Mouse (Mus musculus) CH12.LX (cell line): ENCODE measurements around the gene Tex12. TPM values are rescaled to one million over a fixed set of nuclear protein-coding genes. Genes with fewer than 3 reads are reported as not detected.

Experiments
- DNase-seq: peaks from one replicate; pipeline ENCODE4 v3.0.0-alpha.2; 2013; ENCODE audit errors: extremely low read depth
- H3K27ac ChIP-seq: 2 replicates; pipeline ENCODE4 v1.5.1; 2012; ENCODE audit warnings: low read depth, mild to moderate bottlenecking, control low read depth, moderate library complexity; ENCODE audit not compliant: insufficient read depth
- H3K27me3 ChIP-seq: replicated peaks from 2 replicates; pipeline ENCODE3; 2012; ENCODE audit warnings: inconsistent platforms
- H3K36me3 ChIP-seq, 2 experiments: replicated peaks in 1 of 2; 2 replicates each; pipeline versions ENCODE3 to v1.6.1; 2012; ENCODE audit warnings: inconsistent platforms in 1 of 2, low read length in 1 of 2, mild to moderate bottlenecking in 1 of 2, mixed read lengths in 1 of 2, moderate library complexity in 1 of 2; ENCODE audit not compliant: control insufficient read depth in 1 of 2, insufficient read depth in 1 of 2
- H3K4me1 ChIP-seq, 2 experiments: 2 replicates each; pipeline ENCODE4 v1.6.1; 2012; ENCODE audit warnings: inconsistent platforms in 1 of 2, moderate library complexity in 1 of 2; ENCODE audit not compliant: insufficient read depth in 2 of 2, control insufficient read depth in 1 of 2
- H3K4me2 ChIP-seq: 2 replicates; pipeline ENCODE4 v1.6.1; 2012; ENCODE audit warnings: low read depth, mild to moderate bottlenecking, control low read depth; ENCODE audit not compliant: poor library complexity, insufficient read depth, severe bottlenecking
- H3K4me3 ChIP-seq, 3 experiments: fragments of 150-350 bp in 1 of 3; sonication (generic) in 1 of 3; replicated peaks in 1 of 3; 2 replicates each; pipeline versions ENCODE3 to v1.5.1; 2011 to 2012; ENCODE audit warnings: low read depth in 2 of 3, low read length in 2 of 3, mild to moderate bottlenecking in 2 of 3, moderate library complexity in 2 of 3, control low read depth in 1 of 3, improper control_type of control experiment in 1 of 3, inconsistent platforms in 1 of 3, mixed read lengths in 1 of 3; ENCODE audit not compliant: poor library complexity in 1 of 3
- H3K79me2 ChIP-seq: replicated peaks from 2 replicates; pipeline ENCODE4 v1.6.1; 2012; ENCODE audit warnings: mild to moderate bottlenecking, moderate library complexity; ENCODE audit not compliant: control insufficient read depth, poor library complexity, insufficient read depth, severe bottlenecking; ENCODE audit errors: extremely low read depth
- H3K9ac ChIP-seq: 2 replicates; pipeline ENCODE4 v1.6.1; 2012; ENCODE audit warnings: low read depth, mild to moderate bottlenecking, control low read depth, moderate library complexity; ENCODE audit not compliant: insufficient read depth
- H3K9me3 ChIP-seq: replicated peaks from 2 replicates; pipeline ENCODE3; 2012; ENCODE audit warnings: low read length, inconsistent platforms, mixed read lengths
- CHD1 ChIP-seq: IDR thresholded peaks from 2 replicates; pipeline ENCODE4 v1.6.1; 2012; ENCODE audit warnings: low read depth, low read length, improper control_type of control experiment, inconsistent platforms
- CHD2 ChIP-seq: IDR thresholded peaks from 2 replicates; pipeline ENCODE4 v1.6.1; 2011; ENCODE audit warnings: low read length, improper control_type of control experiment
- E2F4 ChIP-seq: IDR thresholded peaks from 2 replicates; pipeline ENCODE4 v1.6.1; 2011; ENCODE audit warnings: low read depth, low read length, improper control_type of control experiment; ENCODE audit not compliant: insufficient replicate concordance
- ELF1 ChIP-seq: IDR thresholded peaks from 2 replicates; pipeline ENCODE4 v1.6.1; 2014; ENCODE audit warnings: low read depth, mild to moderate bottlenecking, inconsistent platforms, low read length, improper control_type of control experiment
- EP300 ChIP-seq: IDR thresholded peaks from 2 replicates; pipeline ENCODE4 v1.6.1; 2011; ENCODE audit warnings: low read length, improper control_type of control experiment
- GABPA ChIP-seq: IDR thresholded peaks from 2 replicates; pipeline ENCODE4 v1.6.1; 2012; ENCODE audit warnings: low read depth, low read length, improper control_type of control experiment, inconsistent platforms; ENCODE audit not compliant: insufficient replicate concordance
- HCFC1 ChIP-seq: IDR thresholded peaks from 2 replicates; pipeline ENCODE4 v1.6.1; 2012; ENCODE audit warnings: low read depth, mild to moderate bottlenecking, inconsistent platforms, low read length, improper control_type of control experiment
- JUN ChIP-seq: IDR thresholded peaks from 2 replicates; pipeline ENCODE4 v1.6.1; 2011; ENCODE audit warnings: low read depth, mild to moderate bottlenecking, low read length, improper control_type of control experiment, moderate library complexity; ENCODE audit not compliant: insufficient read depth
- JUND ChIP-seq: conservative IDR thresholded peaks from 2 replicates; pipeline ENCODE4 v1.6.1; 2011; ENCODE audit warnings: low read depth, low read length, improper control_type of control experiment
- MEF2A ChIP-seq: IDR thresholded peaks from 2 replicates; pipeline ENCODE4 v1.6.1; 2014; ENCODE audit warnings: low read depth, mild to moderate bottlenecking, inconsistent platforms, low read length, improper control_type of control experiment, borderline replicate concordance
- MXI1 ChIP-seq: IDR thresholded peaks from 2 replicates; pipeline ENCODE4 v1.6.1; 2011; ENCODE audit warnings: mild to moderate bottlenecking, low read depth, low read length, improper control_type of control experiment
- MYC ChIP-seq: IDR thresholded peaks from 2 replicates; pipeline ENCODE4 v1.6.1; 2011; ENCODE audit warnings: low read depth, mild to moderate bottlenecking, improper control_type of control experiment, low read length
- NELFE ChIP-seq: IDR thresholded peaks from 2 replicates; pipeline ENCODE4 v1.6.1; 2011; ENCODE audit warnings: low read depth, low read length, improper control_type of control experiment
- NRF1 ChIP-seq: IDR thresholded peaks from 2 replicates; pipeline ENCODE4 v1.6.1; 2014; ENCODE audit warnings: low read depth, mild to moderate bottlenecking, inconsistent platforms, low read length, improper control_type of control experiment, moderate library complexity
- PAX5 ChIP-seq: IDR thresholded peaks from 2 replicates; pipeline ENCODE4 v1.6.1; 2012; ENCODE audit warnings: low read length, inconsistent platforms, mixed read lengths
- POLR2A ChIP-seq: IDR thresholded peaks from 2 replicates; pipeline ENCODE4 v1.6.1; 2011; ENCODE audit warnings: low read depth, mild to moderate bottlenecking, improper control_type of control experiment, low read length
- RAD21 ChIP-seq: IDR thresholded peaks from 2 replicates; pipeline ENCODE4 v1.6.1; 2011; ENCODE audit warnings: low read depth, mild to moderate bottlenecking, low read length, improper control_type of control experiment, moderate library complexity
- RCOR1 ChIP-seq: conservative IDR thresholded peaks from 2 replicates; pipeline ENCODE4 v1.6.1; 2012; ENCODE audit warnings: low read depth, mild to moderate bottlenecking, inconsistent platforms, low read length, improper control_type of control experiment
- SIN3A ChIP-seq: IDR thresholded peaks from 2 replicates; pipeline ENCODE4 v1.6.1; 2012; ENCODE audit warnings: low read length, improper control_type of control experiment, inconsistent platforms
- SMC3 ChIP-seq: IDR thresholded peaks from 2 replicates; pipeline ENCODE4 v1.6.1; 2011; ENCODE audit warnings: low read depth, low read length, improper control_type of control experiment
- TCF12 ChIP-seq: IDR thresholded peaks from 2 replicates; pipeline ENCODE4 v1.6.1; 2014; ENCODE audit warnings: low read depth, mild to moderate bottlenecking, inconsistent platforms, low read length, improper control_type of control experiment
- USF1 ChIP-seq: IDR thresholded peaks from 2 replicates; pipeline ENCODE4 v1.6.1; 2014; ENCODE audit warnings: low read depth, mild to moderate bottlenecking, inconsistent platforms, low read length, improper control_type of control experiment
- ZC3H11A ChIP-seq: IDR thresholded peaks from 2 replicates; pipeline ENCODE4 v1.6.1; 2012; ENCODE audit warnings: low read depth, mild to moderate bottlenecking, inconsistent platforms, low read length, improper control_type of control experiment
- ZKSCAN1 ChIP-seq: IDR thresholded peaks from 2 replicates; pipeline ENCODE4 v1.6.1; 2012; ENCODE audit warnings: low read depth, inconsistent platforms, low read length, improper control_type of control experiment, borderline replicate concordance
- ZMIZ1 ChIP-seq: IDR thresholded peaks from 2 replicates; pipeline ENCODE4 v1.6.1; 2012; ENCODE audit warnings: low read depth, mild to moderate bottlenecking, inconsistent platforms, low read length, improper control_type of control experiment
- ZNF384 ChIP-seq: IDR thresholded peaks from 2 replicates; pipeline ENCODE4 v1.6.1; 2012; ENCODE audit warnings: low read depth, low read length, improper control_type of control experiment, inconsistent platforms
- dilution Hi-C: fragments of 300-500 bp; cut with MboI; formaldehyde crosslinking; loops from 2 replicates; pipeline ENCODE4 v1.14.3; 2020; ENCODE audit warnings: low sequenced_read_pairs; ENCODE audit not compliant: extremely low pct_unique_long_range_greater_than_20kb, extremely low pct_ligation_motif_present
- in situ Hi-C: fragments of 300-500 bp; cut with MboI; formaldehyde crosslinking; loops from 3 replicates; pipeline ENCODE4 v1.14.3; 2019; ENCODE audit warnings: low sequenced_read_pairs, low pct_ligation_motif_present, low pct_unique_long_range_greater_than_20kb, mixed read lengths
- polyA plus RNA-seq: library from polyadenylated mRNA; unstranded; fragments of >175 nt; gene quantifications from 2 replicates; pipeline ENCODE4 v1.2.1, GENCODE M21; 2012; ENCODE audit warnings: low read depth; ENCODE audit not compliant: insufficient read length
- total RNA-seq, 2 experiments: library from RNA; depleted of rRNA; stranded (reverse); fragments of 300-350 nt in 1 of 2; fragments of >200 nt in 1 of 2; gene quantifications; 2 replicates each; pipeline ENCODE4 v1.2.3; 2012 to 2014

The Tex12 gene
- total and polyA plus RNA-seq, 3 experiments, result not detected

DNA sequence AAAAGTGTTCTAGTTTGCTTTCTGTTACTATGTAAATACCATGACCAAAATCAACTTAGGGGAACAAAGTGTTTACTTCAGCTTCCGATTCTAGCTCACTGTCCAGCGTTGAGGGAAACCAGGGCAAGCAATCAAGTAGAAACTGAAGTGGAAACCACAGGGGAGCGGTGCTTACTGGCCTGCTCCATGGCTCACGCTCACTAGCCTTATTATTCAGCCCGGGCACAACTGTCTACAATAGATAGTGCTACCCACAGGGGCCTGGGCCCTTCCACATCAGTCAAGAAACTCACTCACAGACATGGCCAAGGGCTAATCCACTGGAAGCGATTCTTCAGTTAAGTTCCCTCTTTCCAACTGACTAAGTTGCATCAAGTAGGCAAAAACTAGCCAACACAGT, 40.4 kb upstream of the Tex12 start:
- DNase-seq, result no peak
- Histone ChIP-seq H3K4me1 (peaks cover 5 to 34% of the 10 kb centered on the region in 2 experiments; a peak in 3 of 4 replicates), H3K4me2 (peak overlapping the region; percentile 52), H3K27me3 (no peaks in the 10 kb centered on the region), H3K79me2 (peaks cover 45% of the 10 kb centered on the region), H3K36me3 (peaks cover 32 to 58% of the 10 kb centered on the region in 2 experiments)
- dilution Hi-C loops, result no loop called here
- TF ChIP-seq ZNF384 (no peak), HCFC1 (no peak), MEF2A (no peak), SIN3A (no peak), RAD21 (no peak), ZMIZ1 (no peak), POLR2A (no peak), ZKSCAN1 (no peak), ELF1 (no peak), GABPA (no peak), E2F4 (no peak), CHD1 (no peak), NRF1 (no peak), TCF12 (no peak)
- TF ChIP-seq, all 38 proteins: peak for 0
- Histone ChIP-seq H3K27ac (no peak overlapping the region), H3K4me3 (peak overlapping the region in 2 of 3 experiments; percentile 1 to 80), H3K9me3 (no peaks in the 10 kb centered on the region), H3K9ac (peak overlapping the region; percentile 21; the same call in 1 of the 2 replicates)
- in situ Hi-C loops, result loop anchor here (10.0 kb wide), 1 partner anchor 147 kb away; no protein-coding TSS in a partner anchor

DNA sequence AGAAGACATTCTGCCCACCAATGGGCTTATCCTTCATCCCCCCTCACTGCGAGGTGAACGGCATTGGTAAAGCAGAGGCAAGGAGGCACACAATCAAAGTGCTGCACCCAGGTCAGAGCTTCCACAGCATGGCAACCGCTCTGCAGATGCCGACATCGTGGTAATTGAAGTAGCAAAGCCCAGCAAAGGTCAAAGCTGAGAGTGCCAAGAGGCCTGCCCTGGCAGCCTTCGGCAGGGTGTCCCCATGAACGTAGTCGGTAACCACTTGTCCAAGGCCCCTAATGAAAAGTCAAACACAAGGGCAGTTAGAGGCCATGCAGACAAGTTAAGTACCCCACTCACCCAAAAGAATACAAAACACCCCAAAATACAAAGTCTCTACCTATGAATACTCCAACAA, 35.8 kb upstream of the Tex12 start:
- peaks cover 41 to 68% of the 10 kb centered on the region in 2 experiments for H3K36me3 ChIP-seq
- no peak for TF ChIP-seq ELF1
- TF ChIP-seq TCF12, result no peak
- TF ChIP-seq EP300, result no peak
- TF ChIP-seq NELFE, result no peak
- no peak for TF ChIP-seq RCOR1
- no peak for TF ChIP-seq CHD2
- TF ChIP-seq ZC3H11A, result no peak
- TF ChIP-seq MYC, result no peak
- TF ChIP-seq JUND, result no peak
- no peak for TF ChIP-seq SMC3
- TF ChIP-seq MXI1, result no peak
- TF ChIP-seq PAX5, result no peak
- no peak for TF ChIP-seq HCFC1
- no peak for TF ChIP-seq JUN
- no peak for TF ChIP-seq RAD21
- TF ChIP-seq USF1, result no peak
- TF ChIP-seq MEF2A, result no peak
- no peak for TF ChIP-seq POLR2A
- no peak for TF ChIP-seq GABPA
- TF ChIP-seq, all 38 proteins: peak for 0

More for the DNA sequence above, 35.8 kb upstream of the Tex12 start:
- Histone ChIP-seq H3K27ac (no peak overlapping the region), H3K9me3 (no peaks in the 10 kb centered on the region), H3K4me1 (peaks cover 2 to 16% of the 10 kb centered on the region in 2 experiments; a peak in 2 of 4 replicates), H3K9ac (no peak overlapping the region), H3K4me2 (no peak overlapping the region), H3K79me2 (peaks cover 18% of the 10 kb centered on the region), H3K4me3 (no peak overlapping the region), H3K27me3 (no peaks in the 10 kb centered on the region)
- dilution Hi-C loops (no loop called here), in situ Hi-C loops (no loop called here)
- no peak for DNase-seq
